Mouse (Mus musculus) intestine, embryonic 14.5 days (tissue): ENCODE results near the gene Ppa1. TPM values are rescaled to one million over a fixed set of nuclear protein-coding genes. Genes with fewer than 3 reads are reported as not detected.
"Not testable (repeated sequence)": the region's sequence is repeated elsewhere in the genome, so short reads cannot be mapped to it uniquely, and the experiment has no call there.

ENCODE experiments used
- ATAC-seq: fragments of 200-750 bp; cut with Nextera tagmentation; replicated peaks from 2 replicates; pipeline ENCODE4 v1.8.0; 2017; ENCODE audit warnings: low read depth, moderate number of reproducible peaks, moderate TSS enrichment, moderate library complexity; ENCODE audit not compliant: low FRiP score, low TSS enrichment
- DNase-seq: peaks from one replicate; pipeline ENCODE4 v3.0.0-alpha.2; 2018; ENCODE audit warnings: low spot score
- H3K27ac ChIP-seq: fragments of 300-500 bp; sonication (generic); 2 replicates; pipeline ENCODE4 v1.5.1; 2014; ENCODE audit warnings: low read depth, mild to moderate bottlenecking, control low read depth
- H3K27me3 ChIP-seq: fragments of 300-500 bp; sonication (generic); replicated peaks from 2 replicates; pipeline ENCODE4 v1.6.1; 2014; ENCODE audit warnings: low read length, control low read depth; ENCODE audit not compliant: control insufficient read depth, insufficient read depth
- H3K36me3 ChIP-seq: fragments of 300-500 bp; sonication (generic); 2 replicates; pipeline ENCODE4 v1.6.1; 2014; ENCODE audit warnings: low read length, control low read depth; ENCODE audit not compliant: control insufficient read depth, insufficient read depth
- H3K4me1 ChIP-seq: fragments of 300-500 bp; sonication (generic); replicated peaks from 2 replicates; pipeline ENCODE4 v1.6.1; 2014; ENCODE audit warnings: low read length, control low read depth, mixed read lengths; ENCODE audit not compliant: control insufficient read depth, insufficient read depth
- H3K4me2 ChIP-seq: fragments of 300-500 bp; sonication (generic); 2 replicates; pipeline ENCODE4 v1.6.1; 2014; ENCODE audit warnings: low read length
- H3K4me3 ChIP-seq: fragments of 300-500 bp; sonication (generic); 2 replicates; pipeline ENCODE4 v1.5.1; 2014; ENCODE audit warnings: low read depth, low read length, control low read depth, mixed read lengths
- H3K9ac ChIP-seq: fragments of 300-500 bp; sonication (generic); 2 replicates; pipeline ENCODE4 v1.6.1; 2014; ENCODE audit warnings: mild to moderate bottlenecking, low read length
- H3K9me3 ChIP-seq: fragments of 300-500 bp; sonication (generic); 2 replicates; pipeline ENCODE4 v1.6.1; 2016; ENCODE audit warnings: low read length, control low read depth; ENCODE audit not compliant: control insufficient read depth
- WGBS: fragments of 180-500 bp; shearing (Covaris S2); extraction: QIAGEN DNeasy Blood & Tissue Kit; methylation state at CpG from one replicate; pipeline ENCODE4 v1.1.7; 2014; 5-methylcytosine and 5-hydroxymethylcytosine counted together
- polyA plus RNA-seq: library from polyadenylated mRNA; unstranded; fragments of >200 nt; fragmentation: Nextera tagmentation; extraction: Ambion mirVana; gene quantifications from 2 replicates; pipeline ENCODE4 v1.2.1, GENCODE M21; 2014

Gene Ppa1
- polyA plus RNA-seq, 1 experiment from 2014 or later, result 226 TPM

DNA sequence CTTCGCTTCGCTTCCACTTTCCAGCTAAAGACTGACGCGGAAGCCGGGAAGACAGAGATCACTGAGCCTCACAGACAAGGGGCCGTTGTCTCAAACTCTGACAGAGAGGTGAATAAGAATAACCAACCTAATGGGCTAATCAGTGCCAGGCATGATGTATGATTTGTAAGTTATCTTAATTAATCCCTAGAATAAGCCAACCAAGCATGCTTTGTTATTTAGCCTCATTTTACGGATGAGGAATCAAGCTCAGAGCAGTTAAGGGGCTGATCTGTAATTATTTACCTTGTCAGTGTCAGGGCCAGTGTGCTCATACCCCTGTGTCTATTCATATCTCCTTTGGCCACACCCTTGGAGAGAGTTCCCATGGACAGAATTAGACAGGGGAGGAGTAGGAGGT is 34.0 kb upstream of the Ppa1 start:
- no peak for ATAC-seq

DNA sequence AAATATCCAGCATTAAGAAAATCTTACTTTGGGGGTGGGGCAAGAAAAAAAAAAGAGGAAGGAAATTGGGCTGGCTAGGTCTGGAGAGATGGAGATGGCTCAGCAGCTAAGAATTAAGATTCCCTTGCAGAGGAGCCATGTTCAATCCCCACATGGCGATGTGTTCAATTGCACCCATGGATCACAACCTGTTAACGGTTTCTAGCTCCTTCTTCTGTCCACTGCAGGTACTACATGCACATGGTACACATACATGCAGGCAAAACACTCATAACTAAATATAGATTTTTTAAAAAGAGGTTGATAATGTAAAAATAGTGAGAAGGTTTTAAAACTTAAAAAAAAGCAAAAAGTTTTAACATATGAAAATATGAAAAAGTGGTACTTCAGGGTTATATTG is 29.8 kb upstream of the Ppa1 start:
- no peak overlapping the region for H3K27ac ChIP-seq
- no peak overlapping the region for H3K9ac ChIP-seq
- no peak overlapping the region for H3K4me3 ChIP-seq
- H3K36me3 ChIP-seq, result no peaks in the 10 kb centered on the region
- no peaks in the 10 kb centered on the region for H3K4me1 ChIP-seq
- no peaks in the 10 kb centered on the region for H3K9me3 ChIP-seq
- WGBS, result 76% methylated on average over 2 of the region's 2 CpGs
- DNase-seq, result no peak
- H3K27me3 ChIP-seq, result no peaks in the 10 kb centered on the region
- ATAC-seq, result no peak
- no peak overlapping the region for H3K4me2 ChIP-seq

More for the DNA sequence above, 34.0 kb upstream of the Ppa1 start:
- no peak for DNase-seq
- no peak overlapping the region for H3K9ac ChIP-seq
- H3K4me3 ChIP-seq, result no peak overlapping the region
- WGBS, result 90% methylated on average over 7 of the region's 7 CpGs
- no peaks in the 10 kb centered on the region for H3K4me1 ChIP-seq
- H3K27me3 ChIP-seq, result no peaks in the 10 kb centered on the region
- H3K36me3 ChIP-seq, result no peaks in the 10 kb centered on the region
- H3K4me2 ChIP-seq, result no peak overlapping the region
- H3K27ac ChIP-seq, result no peak overlapping the region
- H3K9me3 ChIP-seq, result no peaks in the 10 kb centered on the region

DNA sequence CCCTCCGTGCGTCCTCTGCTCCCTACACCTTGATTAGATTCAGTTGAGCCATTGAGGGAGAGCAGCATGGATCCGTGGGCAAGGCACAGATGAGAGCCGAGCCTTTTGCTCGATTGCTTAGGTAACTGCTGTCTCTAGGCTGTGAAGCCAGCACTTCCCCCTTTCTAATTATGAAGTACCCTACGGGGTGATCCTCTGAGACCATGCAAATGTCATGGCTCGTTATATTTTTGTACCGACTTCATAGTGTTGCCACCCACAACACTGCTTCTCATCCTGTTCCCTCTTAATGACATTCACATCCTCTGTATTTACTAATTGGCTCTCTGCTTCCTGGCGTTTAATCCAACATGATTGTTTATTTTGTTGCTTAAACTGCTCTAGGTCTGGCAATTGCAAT is 26.7 kb upstream of the Ppa1 start:
- no peaks in the 10 kb centered on the region for H3K9me3 ChIP-seq
- H3K4me1 ChIP-seq, result peaks cover 11% of the 10 kb centered on the region; the same call in 1 of the 2 replicates
- H3K4me2 ChIP-seq, result no peak overlapping the region
- H3K36me3 ChIP-seq, result no peaks in the 10 kb centered on the region
- H3K9ac ChIP-seq, result no peak overlapping the region
- H3K27ac ChIP-seq, result no peak overlapping the region
- ATAC-seq (no peak), DNase-seq (no peak)
- no peak overlapping the region for H3K4me3 ChIP-seq
- H3K27me3 ChIP-seq, result peaks cover 22% of the 10 kb centered on the region
- WGBS, result 62% methylated on average over 9 of the region's 9 CpGs

DNA sequence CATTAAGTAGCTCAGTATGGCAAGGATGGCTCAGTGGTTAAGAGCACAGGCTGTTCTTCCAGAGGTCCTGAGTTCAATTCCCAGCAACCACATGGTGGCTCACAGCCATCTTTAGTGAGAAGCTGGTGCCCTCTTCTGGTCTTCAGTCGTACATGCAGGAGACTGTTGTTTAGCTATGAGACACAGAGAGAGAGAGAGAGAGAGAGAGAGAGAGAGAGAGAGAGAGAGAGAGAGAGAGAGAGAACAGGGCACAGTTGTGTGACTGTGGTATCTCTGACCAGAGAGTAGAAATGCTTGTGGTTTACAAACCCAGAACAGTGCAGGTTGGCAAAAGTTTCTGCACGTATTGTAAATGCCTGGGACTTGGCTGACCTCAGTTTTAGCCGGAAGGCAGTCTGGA is 24.5 kb upstream of the Ppa1 start:
- H3K27ac ChIP-seq, H3K9ac ChIP-seq, H3K4me3 ChIP-seq, H3K9me3 ChIP-seq, H3K36me3 ChIP-seq, DNase-seq, ATAC-seq, H3K4me2 ChIP-seq: not testable (repeated sequence)
- 79% methylated on average over 3 of the region's 3 CpGs for WGBS
- H3K4me1 ChIP-seq, result peaks cover 11% of the 10 kb centered on the region; the same call in 1 of the 2 replicates
- H3K27me3 ChIP-seq, result peaks cover 22% of the 10 kb centered on the region

DNA sequence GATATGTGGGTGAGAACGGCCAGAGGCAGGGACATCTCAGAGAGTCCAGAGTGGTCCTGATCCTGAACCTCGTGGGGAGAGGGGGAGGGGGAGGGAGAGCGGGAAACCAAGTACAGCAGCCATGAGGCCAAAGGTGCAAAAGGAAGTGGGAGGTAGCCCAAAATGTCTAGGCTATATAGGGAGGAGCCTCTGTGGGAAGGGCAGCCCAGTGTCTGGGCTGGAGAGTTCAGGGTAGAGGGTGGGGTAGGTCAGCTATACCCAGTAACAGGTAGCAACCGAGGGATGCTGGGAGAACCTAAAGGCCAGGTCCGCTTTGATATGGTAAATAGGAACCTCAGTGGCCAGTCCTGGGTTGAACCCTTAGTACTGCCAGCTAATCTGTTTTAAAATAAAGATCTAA is 23.6 kb upstream of the Ppa1 start:
- no peak overlapping the region for H3K9ac ChIP-seq
- no peaks in the 10 kb centered on the region for H3K36me3 ChIP-seq
- ATAC-seq, result no peak; the same call in 1 of the 2 replicates
- no peak for DNase-seq
- WGBS, result 31% methylated on average over 5 of the region's 5 CpGs
- no peak overlapping the region for H3K4me3 ChIP-seq
- peaks cover 11% of the 10 kb centered on the region; the same call in 1 of the 2 replicates for H3K4me1 ChIP-seq
- peaks cover 22% of the 10 kb centered on the region for H3K27me3 ChIP-seq
- H3K9me3 ChIP-seq, result no peaks in the 10 kb centered on the region
- H3K4me2 ChIP-seq, result no peak overlapping the region
- no peak overlapping the region for H3K27ac ChIP-seq

DNA sequence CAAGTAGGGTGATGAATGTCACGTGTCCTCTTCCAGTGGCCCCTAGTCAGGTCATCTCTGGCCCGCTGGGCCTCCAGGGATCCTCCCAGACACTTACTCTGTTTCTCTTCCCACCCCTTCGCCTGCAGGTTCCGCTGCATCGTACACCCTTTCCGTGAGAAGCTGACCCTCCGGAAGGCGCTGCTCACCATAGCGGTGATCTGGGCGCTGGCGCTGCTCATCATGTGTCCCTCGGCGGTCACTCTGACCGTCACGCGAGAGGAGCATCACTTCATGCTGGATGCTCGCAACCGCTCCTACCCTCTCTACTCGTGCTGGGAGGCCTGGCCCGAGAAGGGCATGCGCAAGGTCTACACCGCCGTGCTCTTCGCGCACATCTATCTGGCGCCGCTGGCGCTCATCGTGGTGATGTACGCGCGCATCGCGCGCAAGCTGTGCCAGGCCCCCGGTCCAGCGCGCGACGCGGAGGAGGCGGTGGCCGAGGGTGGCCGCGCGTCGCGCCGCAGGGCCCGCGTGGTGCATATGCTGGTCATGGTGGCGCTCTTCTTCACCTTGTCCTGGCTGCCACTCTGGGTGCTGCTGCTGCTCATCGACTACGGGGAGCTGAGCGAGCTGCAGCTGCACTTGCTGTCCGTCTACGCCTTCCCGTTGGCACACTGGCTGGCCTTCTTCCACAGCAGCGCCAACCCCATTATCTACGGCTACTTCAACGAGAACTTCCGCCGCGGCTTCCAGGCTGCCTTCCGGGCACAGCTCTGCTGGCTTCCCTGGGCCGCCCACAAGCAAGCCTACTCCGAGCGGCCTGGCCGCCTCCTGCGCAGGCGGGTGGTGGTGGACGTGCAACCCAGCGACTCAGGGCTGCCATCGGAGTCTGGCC is 22.7 kb upstream of the Ppa1 start:
- 6% methylated on average over 74 of the region's 74 CpGs for WGBS
- H3K4me3 ChIP-seq, result peak overlapping the region; percentile 42
- H3K9me3 ChIP-seq, result no peaks in the 10 kb centered on the region
- DNase-seq (peak; percentile 63), ATAC-seq (0 out of 2 replicates have a peak, but pooled peaks have one; percentile 38)
- no peaks in the 10 kb centered on the region for H3K36me3 ChIP-seq
- peak overlapping the region; percentile 80 for H3K4me2 ChIP-seq
- H3K27me3 ChIP-seq, result peaks cover 22% of the 10 kb centered on the region
- H3K9ac ChIP-seq, result peak overlapping the region; percentile 25; the same call in 1 of the 2 replicates
- H3K27ac ChIP-seq, result no peak overlapping the region
- H3K4me1 ChIP-seq, result peaks cover 11% of the 10 kb centered on the region; the same call in 1 of the 2 replicates

DNA sequence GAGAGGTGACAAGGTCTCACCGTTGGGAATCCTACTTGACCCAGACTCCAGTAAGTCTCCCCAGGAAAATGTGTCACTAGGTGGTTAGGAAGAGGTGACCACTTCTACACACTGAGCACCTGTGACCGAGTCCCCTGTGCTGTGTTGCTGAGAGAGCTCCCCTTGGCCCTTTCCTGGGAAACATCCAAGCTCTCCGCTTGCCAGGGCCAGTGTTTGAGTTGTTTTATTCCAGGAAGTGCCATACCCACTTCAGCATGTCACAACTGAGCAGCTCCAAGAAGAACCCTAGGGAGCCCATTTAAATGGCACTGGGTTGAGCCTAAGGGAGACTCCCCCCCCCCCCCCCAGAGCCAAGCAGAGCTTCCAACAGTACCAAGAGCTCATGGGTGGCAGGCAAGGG is 21.8 kb upstream of the Ppa1 start:
- no peak for ATAC-seq
- H3K9ac ChIP-seq, result no peak overlapping the region
- H3K27me3 ChIP-seq, result peaks cover 22% of the 10 kb centered on the region
- WGBS, result 87% methylated on average over 3 of the region's 3 CpGs
- no peak overlapping the region for H3K4me2 ChIP-seq
- peaks cover 11% of the 10 kb centered on the region; the same call in 1 of the 2 replicates for H3K4me1 ChIP-seq
- no peaks in the 10 kb centered on the region for H3K36me3 ChIP-seq
- H3K4me3 ChIP-seq, result no peak overlapping the region
- no peaks in the 10 kb centered on the region for H3K9me3 ChIP-seq
- no peak overlapping the region for H3K27ac ChIP-seq
- no peak for DNase-seq

DNA sequence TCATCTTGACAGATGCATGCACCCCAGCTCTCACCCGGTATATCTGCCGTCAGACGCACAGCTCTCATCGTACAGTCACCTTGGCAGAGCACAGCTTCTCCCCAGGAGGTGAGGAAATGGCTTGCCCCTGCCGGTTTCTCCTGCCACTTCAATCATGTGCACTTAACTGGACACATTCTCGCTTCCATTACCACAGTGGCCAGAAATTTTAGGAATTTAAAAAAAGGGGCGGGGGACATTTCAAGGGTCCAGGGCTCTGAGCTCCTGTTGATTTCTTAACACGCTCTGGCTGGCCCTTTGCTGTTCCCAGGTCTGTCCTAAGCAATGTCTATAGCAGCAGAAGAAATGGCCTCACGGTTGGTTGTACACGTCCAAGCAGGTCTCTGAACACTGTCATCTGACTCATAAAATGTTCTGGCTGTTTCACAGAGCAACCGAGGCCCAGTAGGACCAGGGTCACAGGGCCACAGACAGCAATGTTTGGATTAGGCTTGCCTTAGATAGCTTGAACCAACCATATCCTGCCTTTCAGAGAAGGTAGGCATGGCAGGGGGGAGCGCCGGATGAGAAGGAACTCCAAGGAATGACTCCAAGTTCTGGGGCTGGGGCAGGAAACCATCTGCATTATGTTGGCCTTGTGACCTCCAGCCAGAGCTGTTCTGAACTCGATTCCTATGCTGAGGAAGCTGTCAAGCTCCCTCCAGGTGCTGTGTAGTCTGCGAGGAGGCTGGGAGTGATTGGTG is 21.0 kb upstream of the Ppa1 start:
- no peak for ATAC-seq
- peaks cover 22% of the 10 kb centered on the region for H3K27me3 ChIP-seq
- H3K4me2 ChIP-seq, result no peak overlapping the region
- H3K4me3 ChIP-seq, result no peak overlapping the region
- peaks cover 11% of the 10 kb centered on the region; the same call in 1 of the 2 replicates for H3K4me1 ChIP-seq
- no peaks in the 10 kb centered on the region for H3K9me3 ChIP-seq
- H3K27ac ChIP-seq, result no peak overlapping the region
- WGBS, result 51% methylated on average over 15 of the region's 15 CpGs
- no peak for DNase-seq
- no peaks in the 10 kb centered on the region for H3K36me3 ChIP-seq
- H3K9ac ChIP-seq, result no peak overlapping the region
